Mouse (Mus musculus): Measurements from ENCODE around the gene Gm20671. TPM values are rescaled to one million over a fixed set of nuclear protein-coding genes. Genes with fewer than 3 reads are reported as not detected.

Gm20671 gene
- polyA plus RNA-seq, 1 experiment, result 8.1 TPM

Other genes starting within 250 kb of the Gm20671 start
- gene Yes1, start 215.9 kb downstream of the Gm20671 start, polyA plus RNA-seq (2012; rRNA removed), result 2.3 and 2.9 TPM in 2 replicates
- 119 and 140 TPM in 2 replicates for gene Pisd, start 41.5 kb downstream of the Gm20671 start, polyA plus RNA-seq (2012; rRNA removed)
- gene Prr14l, start 27.1 kb upstream of the Gm20671 start, polyA plus RNA-seq (2012; rRNA removed), result 12.0 and 13.9 TPM in 2 replicates
- 12.3 and 13.3 TPM in 2 replicates for gene Depdc5, start 36.6 kb upstream of the Gm20671 start, polyA plus RNA-seq (2012; rRNA removed)
- 105 and 129 TPM in 2 replicates for gene Ywhah, start 191.7 kb upstream of the Gm20671 start, polyA plus RNA-seq (2012; rRNA removed)

All from gonadal fat pad, adult 2 months (tissue).